Mouse (Mus musculus): ENCODE measurements around the gene Cnot2. TPM values are rescaled to one million over a fixed set of nuclear protein-coding genes. Genes with fewer than 3 reads are reported as not detected.

Gene Cnot2
- polyA plus RNA-seq, 1 experiment from 2014 or later: 122 TPM

DNA sequence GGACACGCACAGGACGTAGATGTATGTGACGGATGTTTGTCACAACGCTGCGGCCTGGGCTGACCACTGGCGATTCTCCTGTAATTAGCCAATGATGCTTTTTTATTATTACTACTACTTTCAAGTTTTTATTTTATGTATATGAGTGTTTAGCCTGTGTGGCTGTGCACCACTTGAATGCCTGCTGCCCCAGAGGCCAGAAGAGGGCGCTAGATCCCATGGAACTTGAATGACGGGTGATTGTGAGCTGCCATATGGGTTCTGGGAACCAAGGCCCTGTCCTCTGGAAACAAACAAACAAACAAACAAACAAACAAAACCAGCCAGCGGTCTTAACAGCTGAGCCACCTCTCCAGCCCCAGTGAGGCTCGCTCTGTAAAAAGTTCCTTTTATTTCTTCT is 136.9 kb downstream of the Cnot2 start:
- peaks cover 5% of the 10 kb centered on the region; the same call in 1 of the 2 replicates for H3K36me3 ChIP-seq
- H3K4me3 ChIP-seq: no peak overlapping the region
- H3K9ac ChIP-seq (replicated peaks): no peak overlapping the region
- H3K9me3 ChIP-seq: no peaks in the 10 kb centered on the region
- WGBS: 93% methylated on average over 10 of the region's 10 CpGs
- no peak overlapping the region for H3K27ac ChIP-seq (replicated peaks)
- no peak overlapping the region for H3K4me2 ChIP-seq (replicated peaks)
- no peaks in the 10 kb centered on the region for H3K27me3 ChIP-seq
- no peak for ATAC-seq (replicated peaks)
- no peaks in the 10 kb centered on the region for H3K4me1 ChIP-seq

GRCm38 (mm10) chr10:116440946-116441345 is 140.4 kb downstream of the Cnot2 start:
- Histone ChIP-seq H3K4me1 (no peaks in the 10 kb centered on the region), H3K36me3 (peaks cover 5% of the 10 kb centered on the region; the same call in 1 of the 2 replicates), H3K27me3 (no peaks in the 10 kb centered on the region), H3K9ac (replicated peaks) (no peak overlapping the region), H3K27ac (replicated peaks) (no peak overlapping the region), H3K9me3 (no peaks in the 10 kb centered on the region), H3K4me3 (no peak overlapping the region), H3K4me2 (replicated peaks) (no peak overlapping the region)
- WGBS: 93% methylated on average over 7 of the region's 7 CpGs
- ATAC-seq (replicated peaks): no peak

DNA sequence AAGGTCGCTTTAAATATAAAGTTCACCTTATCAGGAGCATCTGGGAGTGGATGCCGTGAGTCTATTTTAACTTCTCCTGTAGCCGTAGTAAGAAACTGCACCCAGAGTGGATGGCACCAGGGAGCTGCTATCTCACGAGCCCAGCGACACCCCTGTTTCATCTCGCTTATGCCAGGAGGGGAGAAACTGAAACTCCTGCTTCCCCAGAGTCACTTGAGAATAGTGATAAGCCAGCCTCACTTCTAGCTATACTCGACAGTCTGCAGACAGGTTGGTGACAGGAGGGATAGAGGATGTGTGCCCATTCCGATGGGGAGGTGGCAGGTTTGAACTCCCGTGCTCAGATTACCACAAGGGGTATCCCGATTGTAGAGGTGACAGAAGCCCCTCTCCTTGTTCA is 141.2 kb downstream of the Cnot2 start:
- Histone ChIP-seq H3K4me3 (no peak overlapping the region), H3K9me3 (no peaks in the 10 kb centered on the region), H3K27ac (replicated peaks) (no peak overlapping the region), H3K4me2 (replicated peaks) (no peak overlapping the region), H3K36me3 (peaks cover 5% of the 10 kb centered on the region; the same call in 1 of the 2 replicates), H3K4me1 (no peaks in the 10 kb centered on the region), H3K27me3 (no peaks in the 10 kb centered on the region), H3K9ac (replicated peaks) (no peak overlapping the region)
- WGBS: 91% methylated on average over 10 of the region's 10 CpGs
- ATAC-seq (replicated peaks): no peak

- no peaks in the 10 kb centered on the region for H3K4me1 ChIP-seq
- no peak overlapping the region for H3K27ac ChIP-seq (replicated peaks)
- no peak overlapping the region for H3K4me2 ChIP-seq (replicated peaks)
- no peaks in the 10 kb centered on the region for H3K36me3 ChIP-seq
- no peak for ATAC-seq (replicated peaks)
- no peaks in the 10 kb centered on the region for H3K9me3 ChIP-seq
- WGBS: 82% methylated on average over 12 of the region's 12 CpGs
- H3K4me3 ChIP-seq: no peak overlapping the region
- no peak overlapping the region for H3K9ac ChIP-seq (replicated peaks)
- no peaks in the 10 kb centered on the region for H3K27me3 ChIP-seq
These were observed 145.9 kb downstream of the Cnot2 start for GRCm38 (mm10) chr10:116435455-116435854.

Small RNA genes lying within 50 kb of the gene (microRNA-seq; reads per million reads assigned to microRNA genes)
- not detected for gene Gm25190

Other genes starting within 250 kb of the Cnot2 start
- gene Kcnmb4, start 107.6 kb downstream of the Cnot2 start, polyA plus RNA-seq (2015; fragmentation: Nextera tagmentation; extraction: Ambion mirVana): 16.4 and 18.5 TPM in 2 replicates

Data from forebrain, embryonic 15.5 days (tissue).